Mouse (Mus musculus) heart, embryonic 14.5 days (tissue): Measurements from ENCODE around the gene Tspan11. TPM values are rescaled to one million over a fixed set of nuclear protein-coding genes. Genes with fewer than 3 reads are reported as not detected.

Experiments used
- ATAC-seq: fragments of 200-750 bp; cut with Nextera tagmentation; 2 replicates; pipeline ENCODE4 v1.8.0; 2017; ENCODE audit warnings: low read depth, moderate TSS enrichment; ENCODE audit not compliant: insufficient number of reproducible peaks, insufficient read depth, low FRiP score
- H3K27ac ChIP-seq, 2 experiments: fragments of 200-500 bp in 1 of 2; fragments of 300-500 bp in 1 of 2; sonication (generic) in 1 of 2; replicated peaks in 1 of 2; 2 replicates each; pipeline ENCODE4 v1.5.1; 2012 to 2014; ENCODE audit warnings: low read depth in 2 of 2, low read length in 2 of 2, control low read depth in 1 of 2, mild to moderate bottlenecking in 1 of 2, mixed read lengths in 1 of 2; ENCODE audit not compliant: control insufficient read depth in 1 of 2, insufficient read depth in 1 of 2
- H3K27me3 ChIP-seq: fragments of 300-500 bp; sonication (generic); 2 replicates; pipeline ENCODE4 v1.6.1; 2014; ENCODE audit warnings: mild to moderate bottlenecking, low read length, control low read depth; ENCODE audit not compliant: control insufficient read depth, insufficient read depth
- H3K36me3 ChIP-seq: fragments of 300-500 bp; sonication (generic); 2 replicates; pipeline ENCODE4 v1.6.1; 2014; ENCODE audit warnings: mild to moderate bottlenecking, control low read depth, low read length, mixed read lengths; ENCODE audit not compliant: control insufficient read depth, insufficient read depth
- H3K4me1 ChIP-seq, 2 experiments: fragments of 200-500 bp in 1 of 2; fragments of 300-500 bp in 1 of 2; sonication (generic) in 1 of 2; 2 replicates each; pipeline ENCODE4 v1.6.1; 2012 to 2014; ENCODE audit warnings: low read length in 2 of 2, control low read depth in 1 of 2, mixed read lengths in 1 of 2; ENCODE audit not compliant: control insufficient read depth in 2 of 2, insufficient read depth in 2 of 2
- H3K4me2 ChIP-seq: fragments of 300-500 bp; sonication (generic); 2 replicates; pipeline ENCODE4 v1.6.1; 2014; ENCODE audit warnings: mild to moderate bottlenecking, low read length
- H3K4me3 ChIP-seq, 2 experiments: fragments of 200-500 bp in 1 of 2; fragments of 300-500 bp in 1 of 2; sonication (generic) in 1 of 2; 2 replicates each; pipeline ENCODE4 v1.5.1; 2012 to 2014; ENCODE audit warnings: low read length in 2 of 2, mild to moderate bottlenecking in 2 of 2, control low read depth in 1 of 2, low read depth in 1 of 2, moderate library complexity in 1 of 2; ENCODE audit not compliant: control insufficient read depth in 1 of 2, insufficient read depth in 1 of 2
- H3K9ac ChIP-seq: fragments of 300-500 bp; sonication (generic); 2 replicates; pipeline ENCODE4 v1.6.1; 2014; ENCODE audit warnings: mild to moderate bottlenecking, low read length
- H3K9me3 ChIP-seq: fragments of 300-500 bp; sonication (generic); 2 replicates; pipeline ENCODE4 v1.6.1; 2016; ENCODE audit warnings: low read length, control low read depth; ENCODE audit not compliant: control insufficient read depth
- WGBS: fragments of 180-500 bp; shearing (Covaris S2); extraction: QIAGEN DNeasy Blood & Tissue Kit; methylation state at CpG from one replicate; pipeline ENCODE4 v1.1.7; 2014; 5-methylcytosine and 5-hydroxymethylcytosine counted together
- polyA plus RNA-seq: library from polyadenylated mRNA; unstranded; fragments of >200 nt; fragmentation: Nextera tagmentation; extraction: Ambion mirVana; gene quantifications from 2 replicates; pipeline ENCODE4 v1.2.1, GENCODE M21; 2014

Tspan11 gene
- polyA plus RNA-seq, 1 experiment from 2014 or later, result 2.5 TPM

DNA sequence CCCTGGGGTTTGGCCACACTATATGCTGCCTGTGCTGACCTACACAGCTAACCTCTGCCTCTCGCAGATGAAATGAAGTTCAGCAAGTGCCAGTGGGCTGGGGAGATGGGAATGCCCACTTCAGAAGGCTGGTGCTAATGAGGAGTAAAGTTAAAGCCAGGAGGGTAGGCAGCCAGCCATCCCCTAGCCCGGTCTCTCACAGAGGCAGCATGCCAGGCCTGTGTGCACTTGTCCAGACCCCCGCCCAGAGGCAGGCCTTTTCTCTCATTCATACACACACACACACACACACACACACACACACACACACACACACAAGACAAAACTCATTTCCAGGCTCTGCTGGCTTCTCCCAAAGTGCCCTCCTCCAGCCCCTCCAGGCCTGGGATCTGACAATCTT lies 113.4 kb downstream of the Tspan11 start:
- Histone ChIP-seq H3K4me2 (no peak overlapping the region), H3K9me3 (no peaks in the 10 kb centered on the region), H3K27me3 (no peaks in the 10 kb centered on the region), H3K36me3 (peaks cover 8% of the 10 kb centered on the region; the same call in 1 of the 2 replicates), H3K27ac (no peak overlapping the region), H3K4me3 (no peak overlapping the region), H3K9ac (no peak overlapping the region), H3K4me1 (peaks cover 26 to 41% of the 10 kb centered on the region in 2 experiments)
- 77% methylated on average over 3 of the region's 3 CpGs for WGBS
- ATAC-seq, result no peak

GRCm38 (mm10) chr6:128001587-128001986 lies 114.2 kb downstream of the Tspan11 start:
- Histone ChIP-seq H3K4me2 (no peak overlapping the region), H3K4me1 (peaks cover 34 to 48% of the 10 kb centered on the region in 2 experiments), H3K36me3 (peaks cover 8% of the 10 kb centered on the region; the same call in 1 of the 2 replicates), H3K9ac (no peak overlapping the region), H3K4me3 (no peak overlapping the region), H3K27me3 (no peaks in the 10 kb centered on the region), H3K9me3 (no peaks in the 10 kb centered on the region), H3K27ac (no peak overlapping the region)
- ATAC-seq, result no peak
- WGBS, result 92% methylated on average over 1 of the region's 1 CpGs

DNA sequence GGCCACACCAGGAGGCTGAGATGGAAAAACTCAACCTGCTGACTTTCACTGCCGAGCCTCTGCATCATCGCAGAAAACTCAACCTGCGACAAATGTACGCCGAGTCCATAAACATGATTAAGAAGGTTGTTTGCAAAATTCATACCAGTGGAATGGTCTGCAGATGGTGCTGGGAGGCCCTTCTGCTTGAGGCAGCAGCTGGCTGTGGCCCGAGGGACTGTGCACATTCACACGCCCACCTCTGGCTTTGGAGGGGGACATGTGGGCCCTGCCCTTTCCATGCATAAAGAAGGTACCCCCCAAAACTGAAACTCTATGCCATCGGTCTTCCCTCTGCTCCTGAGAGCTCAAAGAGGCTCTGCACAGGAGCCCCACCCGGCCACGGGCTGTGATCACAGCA lies 114.7 kb downstream of the Tspan11 start:
- H3K4me1 ChIP-seq, result peaks cover 35 to 53% of the 10 kb centered on the region in 2 experiments
- H3K36me3 ChIP-seq, result peaks cover 8% of the 10 kb centered on the region; the same call in 1 of the 2 replicates
- no peak overlapping the region for H3K4me2 ChIP-seq
- WGBS, result 73% methylated on average over 10 of the region's 10 CpGs
- no peaks in the 10 kb centered on the region for H3K27me3 ChIP-seq
- H3K9ac ChIP-seq, result 0 out of 2 replicates have a peak overlapping the region, but pooled peaks have one; percentile 34
- ATAC-seq, result no peak
- no peak overlapping the region for H3K27ac ChIP-seq
- no peaks in the 10 kb centered on the region for H3K9me3 ChIP-seq
- H3K4me3 ChIP-seq, result no peak overlapping the region

GRCm38 (mm10) chr6:128002667-128003066 lies 115.3 kb downstream of the Tspan11 start:
- Histone ChIP-seq H3K36me3 (peaks cover 7% of the 10 kb centered on the region; the same call in 1 of the 2 replicates), H3K4me2 (no peak overlapping the region), H3K27ac (no peak overlapping the region), H3K27me3 (no peaks in the 10 kb centered on the region), H3K9me3 (no peaks in the 10 kb centered on the region), H3K4me1 (peaks cover 39 to 59% of the 10 kb centered on the region in 2 experiments), H3K9ac (0 out of 2 replicates have a peak overlapping the region, but pooled peaks have one; percentile 34), H3K4me3 (no peak overlapping the region)
- WGBS, result 70% methylated on average over 4 of the region's 4 CpGs
- no peak for ATAC-seq

GRCm38 (mm10) chr6:128003542-128003941 lies 116.2 kb downstream of the Tspan11 start:
- no peak overlapping the region for H3K4me2 ChIP-seq
- H3K9me3 ChIP-seq, result no peaks in the 10 kb centered on the region
- H3K27me3 ChIP-seq, result no peaks in the 10 kb centered on the region
- ATAC-seq, result no peak
- peak overlapping the region; percentile 50 for H3K9ac ChIP-seq
- H3K27ac ChIP-seq, result peak overlapping the region; percentile 22 to 51; a peak in 3 of 4 replicates
- H3K4me3 ChIP-seq, result no peak overlapping the region
- H3K36me3 ChIP-seq, result 0 out of 2 replicates have a peak, but pooled peaks cover 2% of the 10 kb centered on the region
- WGBS, result 39% methylated on average over 5 of the region's 5 CpGs
- peaks cover 45 to 68% of the 10 kb centered on the region in 2 experiments for H3K4me1 ChIP-seq

Other genes with a start within 250 kb of the Tspan11 start
- 0.09 TPM in 2 replicates for gene Prmt8, start 118.1 kb upstream of the Tspan11 start, polyA plus RNA-seq